Mouse (Mus musculus) left cerebral cortex, adult 2 months (tissue): ENCODE measurements around the gene Epha2. TPM values are rescaled to one million over a fixed set of nuclear protein-coding genes. Genes with fewer than 3 reads are reported as not detected.

ENCODE experiments used
- DNase-seq, 2 experiments: peaks; one replicate each; pipeline ENCODE4 v3.0.0; 2021 to 2022; ENCODE audit warnings: low spot score in 2 of 2, mixed read lengths in 1 of 2; ENCODE audit errors: extremely low spot score in 1 of 2
- H3K27ac ChIP-seq: fragments of 200-600 bp; 2 replicates; pipeline ENCODE4 v1.8.1; 2022
- H3K4me3 ChIP-seq: fragments of 200-600 bp; 2 replicates; pipeline ENCODE4 v1.8.1; 2022
- CTCF ChIP-seq: fragments of 200-600 bp; IDR thresholded peaks from 2 replicates; pipeline ENCODE4 v1.8.1; 2022; ENCODE audit warnings: antibody characterized with exemption, mild to moderate bottlenecking, moderate library complexity
- intact Hi-C: fragments of 180-260 bp; cut with DNase I; formaldehyde crosslinking; loops from one replicate; pipeline ENCODE4 v1.15.1; 2025
- total RNA-seq, 2 experiments: library from RNA; stranded (reverse); gene quantifications; 2 replicates each; pipeline ENCODE4 v1.2.3; 2021

The Epha2 gene
- total RNA-seq, 2 experiments from 2014 or later = 1.3 to 1.9 TPM

DNA sequence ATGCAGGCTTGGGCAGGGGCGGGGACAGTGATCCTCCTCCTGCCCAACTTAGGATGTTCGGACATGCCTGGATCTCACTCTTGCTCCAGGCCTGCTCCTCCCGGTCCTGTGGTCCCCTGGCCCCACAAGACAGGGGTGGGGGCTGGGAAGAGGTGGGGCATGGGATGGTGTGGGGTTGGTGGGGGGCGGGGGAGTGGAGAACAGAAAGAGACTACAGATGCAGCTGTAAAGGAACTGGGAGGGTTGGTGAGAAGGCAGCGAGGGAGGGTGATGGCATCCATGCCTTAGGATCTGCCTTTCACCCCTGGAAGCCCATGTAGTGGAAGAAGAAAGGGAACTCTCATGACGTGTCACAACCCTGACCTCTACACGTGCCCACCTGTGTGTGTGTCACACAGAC, 40.4 kb downstream of the Epha2 start:
- intact Hi-C loops = no loop called here
- TF ChIP-seq CTCF = no peak
- H3K4me3 ChIP-seq = no peak overlapping the region
- no peak overlapping the region for H3K27ac ChIP-seq
- DNase-seq = no peak

DNA sequence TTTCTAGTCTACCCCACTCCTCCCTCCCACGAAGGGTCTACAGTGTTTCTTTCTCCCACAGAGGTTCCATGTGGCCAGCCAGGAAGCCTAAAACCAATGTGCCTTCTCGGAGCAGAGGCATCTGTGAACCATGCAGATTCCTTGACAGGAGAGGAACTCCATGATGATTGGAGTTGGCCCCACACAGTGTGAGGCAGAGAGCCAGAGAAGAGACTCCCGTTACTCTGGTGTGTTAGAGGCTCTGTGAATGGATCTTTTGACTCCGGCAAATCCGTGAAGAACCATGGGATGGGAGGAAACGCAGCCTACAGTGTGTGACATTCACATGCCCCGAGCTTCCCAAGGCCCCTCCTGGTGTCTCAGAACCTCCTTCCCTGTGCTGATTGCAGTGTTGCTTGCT, 42.5 kb downstream of the Epha2 start:
- Histone ChIP-seq H3K27ac (no peak overlapping the region), H3K4me3 (no peak overlapping the region)
- DNase-seq = no peak
- no peak for TF ChIP-seq CTCF
- intact Hi-C loops = no loop called here

DNA sequence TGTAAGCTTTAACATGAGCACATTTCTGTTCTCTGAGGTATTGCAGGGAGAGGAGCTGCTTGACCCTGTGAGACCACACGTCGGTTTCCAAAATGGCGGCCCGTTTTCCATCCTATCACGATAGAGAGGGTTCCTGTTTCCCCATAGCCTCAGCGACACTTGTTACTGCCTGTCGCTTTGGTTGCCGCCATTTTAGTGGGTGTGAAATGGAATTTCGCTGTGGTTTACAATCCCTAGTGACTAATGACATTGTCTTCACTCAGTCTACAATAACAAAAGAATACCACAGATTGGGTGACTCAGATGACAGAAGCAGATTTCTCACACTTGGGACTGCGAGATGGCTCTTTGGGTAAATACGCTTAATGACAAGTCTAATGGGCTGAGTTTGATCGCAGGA, 44.2 kb downstream of the Epha2 start:
- no peak for TF ChIP-seq CTCF
- no peak overlapping the region for H3K4me3 ChIP-seq
- no peak overlapping the region for H3K27ac ChIP-seq
- intact Hi-C loops = no loop called here
- no peak for DNase-seq

DNA sequence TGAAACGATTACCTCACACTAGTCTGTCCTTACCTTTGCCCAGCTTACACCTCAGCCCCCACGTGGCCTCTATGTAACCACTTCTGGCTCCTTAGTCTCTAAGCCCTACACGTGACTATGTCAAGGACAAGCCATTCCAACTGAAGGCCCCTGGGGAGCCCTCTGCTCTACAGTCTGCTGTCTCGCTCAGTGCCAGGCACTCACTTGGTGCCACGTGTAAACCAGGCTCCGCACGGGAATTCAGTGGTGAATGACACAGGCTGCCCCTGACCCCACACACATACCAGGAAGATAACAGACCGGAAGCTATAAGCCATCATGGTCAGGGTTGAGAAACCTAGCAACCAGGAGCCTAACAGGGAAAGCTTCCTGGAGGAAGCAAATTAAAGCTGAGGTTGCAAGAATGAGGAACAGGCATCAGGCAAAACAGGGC, 46.3 kb downstream of the Epha2 start:
- intact Hi-C loops = no loop called here
- TF ChIP-seq CTCF = no peak
- Histone ChIP-seq H3K27ac (no peak overlapping the region), H3K4me3 (no peak overlapping the region)
- DNase-seq = no peak

DNA sequence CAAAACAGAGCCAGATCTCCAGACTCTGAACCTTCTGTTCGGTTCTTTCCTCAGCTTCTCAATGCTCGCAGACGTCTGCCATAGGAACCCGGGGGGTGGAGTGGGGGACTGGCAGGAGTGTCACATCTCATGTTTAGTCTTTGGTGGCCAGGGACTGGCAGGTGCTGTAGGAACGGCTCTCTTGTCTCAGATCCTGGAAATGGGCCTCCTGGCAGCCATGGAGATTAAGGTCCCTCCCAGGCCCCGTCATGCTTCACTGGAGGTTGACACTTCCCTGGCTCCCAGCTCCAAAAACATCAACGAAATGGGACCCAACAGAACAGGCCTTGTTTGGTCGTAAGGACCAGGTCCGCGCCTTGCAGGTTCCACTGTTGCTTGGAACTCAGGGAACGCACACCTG, 47.6 kb downstream of the Epha2 start:
- TF ChIP-seq CTCF = no peak
- Histone ChIP-seq H3K4me3 (no peak overlapping the region), H3K27ac (no peak overlapping the region)
- DNase-seq = no peak
- intact Hi-C loops = no loop called here

DNA sequence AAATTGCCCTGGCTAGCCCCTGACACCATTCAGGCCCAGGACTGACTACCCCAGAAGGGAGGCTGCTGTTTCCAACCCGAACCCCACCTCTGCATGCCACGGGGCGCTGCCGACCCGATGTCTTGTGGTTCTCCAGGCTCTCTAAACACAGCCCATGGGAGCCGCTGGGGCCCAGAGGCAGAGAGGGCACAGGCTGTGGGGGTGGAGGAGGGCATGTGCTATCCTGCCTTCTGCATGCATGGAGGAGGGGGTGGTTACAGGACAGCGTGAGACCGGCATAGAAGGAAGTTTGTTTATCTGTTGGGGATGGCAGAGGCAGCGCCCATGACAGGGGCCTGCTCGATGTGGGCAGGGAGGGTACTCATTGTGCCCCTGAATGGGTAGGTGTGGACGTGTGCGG, 49.0 kb downstream of the Epha2 start:
- intact Hi-C loops = no loop called here
- no peak for DNase-seq
- H3K4me3 ChIP-seq = no peak overlapping the region
- H3K27ac ChIP-seq = no peak overlapping the region
- TF ChIP-seq CTCF = no peak

DNA sequence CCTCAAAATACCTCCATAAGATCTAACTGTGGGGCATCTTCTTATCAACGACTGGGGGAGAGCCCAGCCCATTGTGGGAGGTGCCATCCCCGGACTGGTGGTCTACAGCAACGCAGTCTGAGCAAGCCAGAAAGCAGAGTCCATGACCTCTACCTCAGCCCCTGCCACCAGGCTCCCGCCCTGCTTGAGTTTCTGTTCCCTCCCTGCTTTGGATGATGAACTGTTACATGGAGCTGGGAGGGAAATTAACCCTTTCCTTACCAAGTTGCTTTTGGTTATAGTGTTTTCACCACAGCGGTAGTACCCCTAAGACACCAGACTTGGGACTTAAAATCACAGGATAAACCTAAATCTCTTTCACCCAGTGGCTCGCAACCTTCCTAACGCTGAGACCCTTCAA, 50.9 kb downstream of the Epha2 start:
- no peak for DNase-seq
- TF ChIP-seq CTCF = no peak
- intact Hi-C loops = no loop called here
- no peak overlapping the region for H3K4me3 ChIP-seq
- no peak overlapping the region for H3K27ac ChIP-seq

DNA sequence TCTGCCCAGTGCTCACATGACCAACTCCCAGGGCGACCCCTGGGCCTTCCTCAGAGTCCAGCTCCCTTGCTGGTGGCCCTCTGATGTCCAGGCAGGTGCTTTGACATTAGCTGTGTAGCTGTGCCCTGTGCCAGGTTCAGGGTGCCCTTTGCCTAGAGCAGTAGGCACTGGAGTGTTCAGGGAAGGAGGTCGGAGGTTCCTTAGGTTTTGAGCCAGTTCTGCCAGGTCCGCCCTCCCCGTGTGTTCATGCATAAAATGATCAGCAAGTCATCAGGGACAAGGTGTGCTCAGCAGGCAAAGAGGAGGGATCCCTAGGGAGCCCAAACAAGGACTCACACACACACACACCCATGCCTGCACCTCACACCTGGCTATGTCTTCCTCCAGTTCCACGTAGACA, 51.9 kb downstream of the Epha2 start:
- Histone ChIP-seq H3K27ac (no peak overlapping the region), H3K4me3 (no peak overlapping the region)
- DNase-seq = no peak
- intact Hi-C loops = no loop called here
- TF ChIP-seq CTCF = no peak

DNA sequence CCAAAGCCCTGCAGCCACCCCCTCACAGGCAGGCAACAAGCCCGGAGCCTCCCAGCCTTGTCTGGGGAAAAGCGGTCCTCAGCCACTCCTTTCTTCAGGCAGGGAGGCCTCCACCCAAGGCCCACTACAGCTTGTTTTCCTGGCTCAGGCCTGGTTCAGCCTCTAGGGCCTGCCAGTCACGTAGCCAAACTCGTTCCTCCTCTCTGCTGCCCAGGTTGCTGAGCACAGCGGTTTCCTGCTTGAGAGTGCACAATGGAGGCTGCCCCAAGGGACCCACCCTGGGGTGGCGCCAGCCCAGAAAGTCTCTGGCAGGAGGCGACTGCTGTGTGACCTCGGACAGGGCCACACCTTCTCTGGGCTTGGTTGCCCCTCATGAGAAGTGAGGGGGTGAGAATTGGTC, 52.8 kb downstream of the Epha2 start:
- no peak for TF ChIP-seq CTCF
- intact Hi-C loops = no loop called here

DNA sequence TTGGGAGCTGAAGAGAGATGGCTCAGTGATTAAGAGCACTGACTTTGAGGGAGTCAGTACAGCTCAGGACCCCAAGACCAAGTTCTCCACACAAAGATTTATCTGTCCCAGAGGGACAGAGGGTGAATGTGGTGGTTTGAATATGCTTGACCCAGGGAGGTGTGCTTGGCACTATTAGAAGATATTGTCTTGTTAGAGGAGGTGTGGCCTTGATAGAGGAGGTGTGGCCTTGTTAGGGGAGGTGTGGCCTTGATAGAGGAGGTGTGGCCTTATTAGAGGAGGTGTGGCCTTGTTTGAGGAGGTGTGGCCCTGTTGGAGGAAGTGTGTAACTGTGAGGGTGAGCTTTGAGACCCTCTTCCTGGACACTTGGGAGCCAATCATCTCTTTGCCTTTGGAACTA, 56.8 kb downstream of the Epha2 start:
- Histone ChIP-seq H3K27ac (no peak overlapping the region), H3K4me3 (no peak overlapping the region)
- DNase-seq = no peak
- no peak for TF ChIP-seq CTCF
- intact Hi-C loops = no loop called here

More for the DNA sequence above, 52.8 kb downstream of the Epha2 start:
- H3K4me3 ChIP-seq = no peak overlapping the region
- DNase-seq = no peak
- no peak overlapping the region for H3K27ac ChIP-seq

DNA sequence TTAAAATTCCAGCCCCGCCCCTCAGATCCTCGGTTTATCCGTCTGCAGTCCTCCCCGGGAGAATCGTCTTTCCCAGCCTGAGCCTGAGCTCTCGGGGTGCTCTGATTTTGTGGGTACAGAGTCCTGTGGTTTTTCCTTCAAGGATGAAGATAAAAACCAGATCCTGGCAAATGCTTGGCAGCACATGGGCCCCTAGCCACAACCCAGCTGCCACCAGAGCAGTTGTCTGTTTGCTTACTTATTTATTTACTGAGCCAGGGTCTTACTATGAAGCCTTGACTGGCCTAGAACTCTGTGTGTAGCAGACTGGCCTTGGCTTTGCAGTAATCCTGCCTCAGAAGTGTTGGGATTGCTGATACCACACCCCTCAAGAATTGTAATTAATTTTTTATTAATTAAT, 58.2 kb downstream of the Epha2 start:
- no peak overlapping the region for H3K4me3 ChIP-seq
- no peak overlapping the region for H3K27ac ChIP-seq
- no peak for DNase-seq
- intact Hi-C loops = no loop called here
- TF ChIP-seq CTCF = no peak

DNA sequence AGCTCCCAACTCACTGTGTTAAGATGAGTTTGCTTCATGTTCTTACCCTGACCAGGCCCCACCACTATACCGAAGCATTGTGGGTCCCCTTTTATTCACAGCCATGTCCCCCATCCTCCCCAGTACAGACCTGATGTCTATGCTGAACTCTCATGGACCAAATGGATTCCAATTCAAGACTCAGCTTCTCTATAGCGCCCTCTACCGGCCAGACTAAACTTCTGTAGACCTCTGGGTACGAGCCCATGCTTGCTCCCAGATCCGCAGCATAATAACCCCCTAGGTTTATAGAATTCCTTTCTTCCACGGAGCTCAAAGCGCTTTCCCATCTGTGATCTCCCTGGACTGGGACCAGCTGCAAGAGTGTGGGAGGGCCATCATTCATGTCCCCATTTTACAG, 59.8 kb downstream of the Epha2 start:
- DNase-seq = no peak
- H3K4me3 ChIP-seq = no peak overlapping the region
- peak; percentile 46 for TF ChIP-seq CTCF
- intact Hi-C loops = no loop called here
- no peak overlapping the region for H3K27ac ChIP-seq

DNA sequence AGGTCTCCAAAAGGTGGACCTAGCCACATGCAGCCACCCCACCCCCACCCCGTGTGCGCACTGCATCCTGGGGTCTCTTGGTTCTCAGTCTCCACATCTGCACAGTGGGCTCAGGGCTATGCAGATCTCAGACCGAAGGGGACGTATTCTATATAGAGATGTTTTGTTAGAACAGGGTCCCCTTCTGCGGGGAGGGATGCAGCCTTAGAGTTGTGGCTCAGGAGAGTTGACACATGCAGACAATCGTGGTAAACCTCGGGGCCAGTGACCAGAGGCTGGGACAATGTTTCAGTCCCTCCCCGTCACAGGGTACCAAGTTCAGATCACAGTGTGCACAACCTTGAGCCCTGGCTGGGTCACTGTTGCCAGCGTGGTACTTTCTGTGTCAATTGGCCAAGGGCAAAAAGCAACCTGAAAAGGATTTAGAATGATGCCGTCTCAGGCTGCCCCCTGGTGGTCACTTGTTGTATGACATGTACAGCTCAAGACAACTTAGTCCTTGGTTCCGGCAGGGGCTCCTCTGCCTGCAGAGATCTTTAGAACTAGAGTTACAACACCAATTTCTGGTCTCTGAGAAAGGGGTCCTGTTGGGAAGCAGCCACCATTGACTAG, 62.0 kb downstream of the Epha2 start:
- peak; percentile 90 for TF ChIP-seq CTCF
- H3K27ac ChIP-seq = no peak overlapping the region
- DNase-seq = peak; percentile 67 to 75
- intact Hi-C loops = loop anchor here (1.0 to 2.0 kb wide), 3 partner anchors 90 to 221 kb away; no protein-coding TSS in a partner anchor
- H3K4me3 ChIP-seq = no peak overlapping the region
